Mouse (Mus musculus) urinary bladder, postnatal 0 days (tissue): ENCODE data around the gene 9230113P08Rik. TPM values are rescaled to one million over a fixed set of nuclear protein-coding genes. Genes with fewer than 3 reads are reported as not detected.

Experiments
- polyA plus RNA-seq: library from polyadenylated mRNA; unstranded; fragments of >200 nt; fragmentation: Nextera tagmentation; extraction: Ambion mirVana; gene quantifications from 2 replicates; pipeline ENCODE4 v1.2.1, GENCODE M21; 2015

The 9230113P08Rik gene
- not detected in 2 replicates for polyA plus RNA-seq

GRCm38 (mm10) chr9:35908123-35908522 is at the start of gene 9230113P08Rik:
Gene 9230113P08Rik (plus strand): TSS chr9:35908423.

Other genes with a start within 250 kb of the 9230113P08Rik start
- gene Pate1, start 221.0 kb upstream of the 9230113P08Rik start, polyA plus RNA-seq, result not detected in 2 replicates
- not detected in 2 replicates for gene Gm17677, start 167.4 kb upstream of the 9230113P08Rik start, polyA plus RNA-seq
- not detected in 2 replicates for gene Gm17727, start 130.3 kb upstream of the 9230113P08Rik start, polyA plus RNA-seq
- gene Gm27235, start 118.3 kb upstream of the 9230113P08Rik start, polyA plus RNA-seq, result not detected in 2 replicates
- gene D730048I06Rik, start 118.3 kb upstream of the 9230113P08Rik start, polyA plus RNA-seq, result not detected in 2 replicates
- not detected in 2 replicates for gene 9230110F15Rik, start 64.3 kb upstream of the 9230113P08Rik start, polyA plus RNA-seq
- not detected in 2 replicates for gene Gm5916, start 220.4 kb downstream of the 9230113P08Rik start, polyA plus RNA-seq